Mouse (Mus musculus) fibroblast of lung, adult 2 months (primary cell): ENCODE measurements around the gene Rnase9.
A peak's percentile ranks its signal among the peaks of the same experiment; 100 is the strongest.
"Not testable (repeated sequence)": the region's sequence is repeated elsewhere in the genome, so short reads cannot be mapped to it uniquely, and the experiment has no call there.

Experiments
- DNase-seq: peaks from one replicate; pipeline ENCODE4 v3.0.0-alpha.2; 2011; ENCODE audit warnings: low read depth

Rnase9 gene

GRCm38 (mm10) chr14:51050063-51050462, 8.4 kb upstream of the Rnase9 start, which contains the start of gene Rnase11:
Gene Rnase11, minus strand, starts transcription at chr14:51050163.
- DNase-seq = no peak

DNA sequence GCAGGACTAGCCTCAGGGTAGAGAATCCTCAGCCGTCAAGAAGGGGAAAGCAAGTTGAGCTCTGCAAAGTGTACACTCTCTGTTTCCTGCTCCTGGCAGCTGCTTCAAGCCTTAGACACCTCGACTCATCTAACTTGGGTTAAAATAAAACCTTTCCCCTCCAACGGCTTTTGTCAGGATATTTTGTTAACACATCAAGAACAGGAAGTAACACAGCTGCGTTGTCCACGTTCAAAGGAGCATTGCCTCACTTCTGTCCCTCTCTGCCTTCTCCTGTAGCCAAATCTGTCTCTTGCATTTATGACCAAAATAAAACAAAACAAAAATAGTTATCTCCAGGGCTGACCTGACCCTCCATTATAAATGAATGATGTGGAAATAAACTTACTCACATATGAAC, 6.2 kb upstream of the Rnase9 start:
- DNase-seq = no peak

DNA sequence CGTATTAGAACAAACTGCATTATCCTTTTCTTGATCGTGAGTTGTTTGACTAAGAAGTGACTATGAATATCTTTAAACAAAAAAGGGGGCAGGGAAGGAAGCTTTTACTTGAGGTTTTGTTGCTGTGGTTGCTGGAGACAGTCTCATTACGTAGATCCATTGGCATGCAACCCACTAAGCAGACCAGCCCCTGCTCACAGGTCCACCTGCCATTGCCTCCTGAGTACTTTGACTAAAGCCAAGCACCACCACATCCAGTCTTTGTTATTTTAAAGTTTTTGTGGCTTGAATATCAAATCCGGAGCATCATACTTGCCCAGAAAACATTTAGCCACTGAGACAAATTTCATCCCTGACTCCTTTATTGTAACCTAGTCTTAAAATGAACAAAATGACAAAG, 5.5 kb downstream of the Rnase9 start:
- no peak for DNase-seq

- no peak for DNase-seq
Observed at GRCm38 (mm10) chr14:51035206-51035605, 6.5 kb downstream of the Rnase9 start.

GRCm38 (mm10) chr14:51027387-51028155, 14.1 kb downstream of the Rnase9 start:
- DNase-seq = no peak

DNA sequence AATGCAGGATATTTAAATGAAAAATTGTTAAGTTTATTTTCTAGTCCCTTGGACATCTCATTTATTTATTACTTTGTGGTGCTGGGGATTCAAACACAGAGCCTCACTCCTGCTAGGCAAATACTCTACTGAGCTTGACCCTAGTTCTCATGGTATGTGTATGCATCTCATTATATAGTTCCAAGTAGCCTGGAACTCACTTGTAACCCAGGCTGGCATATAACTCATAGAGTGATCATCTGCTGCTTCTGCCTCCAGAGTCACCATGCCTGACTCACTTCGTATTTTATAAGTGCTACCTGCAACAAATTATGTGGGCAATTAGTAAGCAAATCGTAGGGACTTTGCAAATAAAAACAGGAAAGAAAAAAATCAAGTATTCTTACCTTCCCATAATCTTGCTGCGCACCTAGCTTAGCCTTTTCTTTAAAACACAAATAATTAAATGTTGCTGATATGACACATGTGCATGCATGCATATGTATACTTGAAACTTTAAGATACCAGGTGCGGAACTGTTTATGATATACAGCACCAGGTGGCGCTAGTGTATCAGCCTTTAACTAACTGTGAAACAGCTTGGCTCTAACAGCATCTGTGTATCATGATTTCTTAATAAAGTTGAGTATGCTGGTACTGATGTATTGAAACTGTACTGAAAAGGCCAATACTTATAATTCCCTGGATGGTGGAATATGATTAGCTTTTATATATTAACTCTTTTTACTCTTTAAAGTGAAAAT, 15.1 kb downstream of the Rnase9 start:
- DNase-seq = peak; percentile 42

- DNase-seq = no peak
Observed at GRCm38 (mm10) chr14:51024820-51025219, 16.8 kb downstream of the Rnase9 start.

GRCm38 (mm10) chr14:51023457-51023856, 18.2 kb downstream of the Rnase9 start:
- DNase-seq = no peak

DNA sequence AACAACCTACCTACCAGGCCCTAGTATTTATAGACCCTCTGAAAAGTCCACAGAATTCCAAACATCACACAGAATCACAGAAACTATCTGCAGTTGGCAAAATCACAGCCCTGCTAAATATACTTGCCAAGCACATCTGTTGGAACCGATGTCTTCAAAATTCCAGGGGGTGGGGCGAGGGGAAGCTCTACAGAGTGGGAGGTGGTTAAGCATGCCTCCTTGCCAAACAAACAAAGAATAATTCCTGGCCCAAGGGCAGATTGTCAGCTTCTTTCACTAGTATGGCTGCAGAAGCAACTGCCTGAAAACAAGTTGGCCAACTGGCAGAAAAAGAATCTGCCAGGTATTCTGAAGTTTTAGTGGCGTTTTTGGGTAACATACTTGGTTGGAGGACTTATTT, 24.4 kb downstream of the Rnase9 start:
- DNase-seq = peak; percentile 17

DNA sequence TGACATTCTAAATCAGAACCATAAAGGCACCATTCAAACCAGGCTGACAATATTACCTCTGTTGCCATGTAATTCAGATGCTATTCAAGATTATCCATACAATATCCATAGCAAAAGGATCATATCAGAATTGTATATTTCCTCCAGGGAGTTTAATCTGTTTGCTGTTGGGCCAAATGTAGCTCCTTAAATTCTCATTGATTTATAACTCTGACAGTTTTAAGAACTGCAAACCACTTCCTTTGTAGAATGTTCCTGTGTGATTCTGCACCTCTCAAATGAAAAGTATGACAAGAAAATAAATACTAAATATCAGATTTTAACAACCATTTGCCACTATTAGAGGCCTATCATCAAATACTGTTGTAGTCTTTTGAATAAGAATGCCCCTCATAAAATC, 25.9 kb downstream of the Rnase9 start:
- no peak for DNase-seq

DNA sequence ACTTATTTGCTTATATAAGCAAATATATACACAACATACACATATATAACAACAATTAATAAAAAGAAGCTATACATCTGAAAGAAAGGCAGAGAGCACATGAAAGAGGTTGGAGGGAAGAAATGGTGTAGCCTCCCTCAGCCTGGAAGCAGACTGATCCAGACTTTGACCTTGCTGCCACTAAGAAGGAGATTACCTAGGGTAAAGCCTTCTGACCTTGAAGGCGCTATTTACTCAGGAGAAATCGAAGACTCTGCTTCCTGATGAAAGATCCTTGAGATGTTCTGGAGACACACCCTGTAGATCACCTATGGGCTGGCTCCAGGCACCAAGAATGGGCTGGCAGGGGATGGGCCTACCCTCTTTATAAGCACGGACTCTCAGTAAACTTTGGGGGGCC, 26.9 kb downstream of the Rnase9 start:
- not testable (repeated sequence) for DNase-seq

DNA sequence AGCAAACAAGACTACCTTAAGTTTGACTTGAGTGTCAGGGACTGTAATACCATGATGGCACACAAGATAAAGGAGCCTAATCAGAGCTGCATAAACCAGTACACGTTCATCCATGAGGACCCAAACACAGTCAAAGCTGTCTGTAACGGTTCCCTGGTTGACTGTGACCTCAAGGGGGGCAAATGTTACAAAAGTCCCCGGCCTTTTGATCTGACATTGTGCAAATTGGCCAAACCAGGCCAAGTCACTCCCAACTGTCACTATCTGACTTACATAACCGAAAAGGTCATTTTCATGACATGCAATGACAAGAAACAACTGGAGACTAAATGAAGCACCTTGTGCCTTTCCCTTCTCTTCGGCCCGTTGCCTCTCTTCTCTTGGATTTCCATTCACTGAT, 32.1 kb downstream of the Rnase9 start:
- DNase-seq = no peak

DNA sequence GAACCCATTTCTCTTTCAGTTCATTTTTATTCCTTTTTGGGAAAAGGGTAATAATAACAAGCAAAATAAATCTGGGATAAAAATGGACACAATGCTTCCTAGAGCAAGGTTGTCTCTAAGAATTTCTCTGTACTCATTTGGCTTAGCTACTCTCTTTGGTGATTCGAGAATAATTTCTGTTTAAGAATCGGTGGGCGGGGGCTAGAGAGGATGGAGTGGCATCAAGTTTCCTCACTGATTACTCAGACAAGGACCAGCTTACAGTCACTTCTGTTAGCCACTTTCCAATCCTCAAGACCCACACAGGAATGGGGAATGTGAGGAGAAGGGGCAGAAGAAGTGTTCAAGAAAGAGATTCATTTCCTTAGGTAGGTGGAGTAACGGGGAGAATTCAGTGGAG, 32.9 kb downstream of the Rnase9 start:
- no peak for DNase-seq

GRCm38 (mm10) chr14:51007914-51008713, 33.6 kb downstream of the Rnase9 start:
- peak; percentile 99 for DNase-seq

GRCm38 (mm10) chr14:51007152-51007801, 34.4 kb downstream of the Rnase9 start, which contains the start of gene Rnase10:
Gene Rnase10, plus strand, starts transcription at chr14:51007751.
- peak; percentile 27 for DNase-seq

DNA sequence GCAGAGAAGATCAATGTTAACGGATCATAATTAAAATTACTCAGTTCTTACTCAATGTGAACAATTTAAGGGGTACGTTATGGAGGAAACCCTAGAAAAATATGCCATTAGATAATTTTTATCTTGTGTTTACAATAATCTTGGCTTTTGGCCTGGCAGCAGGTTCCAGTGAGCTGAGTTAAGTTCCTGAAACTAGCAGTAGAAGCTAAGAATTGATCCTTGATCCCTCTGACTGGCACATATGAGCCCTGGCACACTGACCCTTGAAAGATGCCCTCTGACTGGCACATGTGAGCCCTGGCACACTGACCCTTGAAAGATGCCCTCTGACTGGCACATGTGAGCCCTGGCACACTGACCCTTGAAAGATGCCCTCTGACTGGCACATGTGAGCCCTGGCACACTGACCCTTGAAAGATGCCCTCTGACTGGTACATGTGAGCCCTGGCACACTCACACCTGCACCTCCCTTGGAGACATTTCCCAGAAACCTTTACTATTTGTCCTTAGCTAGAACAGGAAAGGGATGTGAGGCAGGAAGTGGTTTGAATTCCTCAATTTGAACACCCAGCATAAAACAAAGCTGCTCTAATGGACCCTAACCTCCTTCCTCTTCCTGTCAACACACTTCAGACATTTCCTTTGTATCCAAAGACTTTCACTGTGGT, 43.5 kb downstream of the Rnase9 start:
- DNase-seq = no peak

- DNase-seq = no peak
Observed at GRCm38 (mm10) chr14:50997088-50997487, 44.6 kb downstream of the Rnase9 start.

DNA sequence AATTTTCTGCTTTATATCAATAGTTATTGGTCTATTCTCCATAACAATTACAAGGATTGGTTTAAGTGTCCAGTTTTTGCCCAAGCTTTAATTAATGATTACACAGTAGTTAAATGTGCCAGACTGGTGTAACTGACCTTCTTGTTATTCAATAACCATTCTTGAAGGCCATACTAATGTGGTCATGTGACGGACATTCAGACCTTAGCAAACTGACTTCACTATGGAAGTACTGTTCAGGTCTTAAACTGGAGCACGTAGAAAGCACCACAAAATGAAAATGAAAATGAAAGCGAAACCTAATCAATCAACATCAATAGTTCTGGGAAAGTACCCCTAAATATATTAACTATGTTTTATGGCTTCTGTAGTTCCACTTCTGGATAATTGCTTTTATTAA, 50.6 kb downstream of the Rnase9 start:
- no peak for DNase-seq
